Mouse (Mus musculus): ENCODE results near the gene Jazf1.

DNA sequence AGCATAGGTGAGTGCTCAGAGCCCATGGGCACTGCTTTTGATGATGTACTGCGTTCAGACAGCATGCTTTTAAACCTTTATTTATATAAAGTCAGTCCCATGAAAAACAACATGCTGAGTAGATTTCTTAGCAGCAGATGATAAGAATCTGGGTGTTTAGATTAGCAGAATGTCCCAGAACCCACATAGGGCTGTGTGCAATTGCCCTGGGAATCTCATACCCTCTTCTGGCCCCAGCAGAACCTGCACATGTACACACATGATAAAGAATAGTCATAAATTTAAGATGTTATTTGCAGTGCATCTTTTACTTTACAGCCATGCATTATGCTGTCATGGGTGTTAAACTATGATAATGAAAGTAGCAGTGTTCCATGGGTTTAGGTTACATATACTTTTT, 297.6 kb downstream of the Jazf1 start:
- TF ChIP-seq CTCF (IDR thresholded peaks at IDR 0.05; ENCODE audit: low read depth, low read length) (no peak), EP300 (IDR thresholded peaks at IDR 0.05; ENCODE audit: insufficient read depth, low read depth, low read length) (no peak), POLR2A (IDR thresholded peaks at IDR 0.05; ENCODE audit: insufficient read depth, low read length) (no peak)
